Mouse (Mus musculus): Measurements from ENCODE around the gene Vsig2.
A peak's percentile ranks its signal among the peaks of the same experiment; 100 is the strongest.

The Vsig2 gene

DNA sequence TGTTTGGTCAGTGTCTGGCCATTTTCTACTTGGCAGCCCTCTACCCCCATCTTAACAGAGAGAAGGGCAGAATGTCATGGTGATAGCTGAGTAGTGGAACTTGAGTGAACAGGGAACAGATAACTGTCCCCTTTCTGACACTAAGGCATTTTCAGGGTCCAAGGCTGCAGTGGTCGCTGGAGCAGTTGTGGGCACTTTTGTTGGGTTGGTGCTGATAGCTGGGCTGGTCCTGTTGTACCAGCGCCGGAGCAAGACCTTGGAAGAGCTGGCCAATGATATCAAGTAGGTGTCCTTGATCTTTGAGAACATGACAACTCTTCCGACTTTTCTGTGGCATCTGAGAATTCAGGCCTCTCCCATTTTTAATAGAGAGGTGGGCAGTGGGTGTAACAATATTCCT lies 2.2 kb upstream of the Vsig2 start:
- DNase-seq (ENCODE audit: low spot score) = no peak

DNA sequence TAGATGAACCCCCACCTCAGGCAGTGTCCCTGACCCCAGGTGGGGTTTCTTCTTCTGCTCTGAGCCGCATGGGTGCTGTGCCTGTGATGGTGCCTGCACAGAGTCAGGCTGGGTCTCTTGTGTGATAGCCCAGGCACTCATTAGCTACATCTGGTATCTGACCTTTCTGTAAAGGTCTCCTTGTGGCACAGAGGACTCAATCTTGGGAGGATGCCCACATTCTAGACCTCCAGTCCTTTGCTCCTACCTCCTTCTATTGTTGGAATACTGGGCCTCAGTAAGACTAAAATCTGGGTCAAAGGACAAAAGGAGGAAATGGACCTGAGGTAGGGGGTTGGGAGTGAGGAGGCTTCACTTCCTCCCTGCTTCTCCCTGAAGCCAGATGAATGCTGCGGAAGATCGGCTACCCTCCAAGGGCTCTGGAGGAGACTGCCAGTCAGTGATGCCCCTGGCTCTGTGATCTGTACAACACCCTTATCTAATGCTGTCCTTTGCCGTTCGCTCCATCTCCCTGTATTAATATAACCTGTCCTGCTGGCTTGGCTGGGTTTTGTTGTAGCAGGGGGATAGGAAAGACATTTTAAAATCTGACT lies 1.3 kb upstream of the Vsig2 start:
- DNase-seq (ENCODE audit: low spot score) = no peak

DNA sequence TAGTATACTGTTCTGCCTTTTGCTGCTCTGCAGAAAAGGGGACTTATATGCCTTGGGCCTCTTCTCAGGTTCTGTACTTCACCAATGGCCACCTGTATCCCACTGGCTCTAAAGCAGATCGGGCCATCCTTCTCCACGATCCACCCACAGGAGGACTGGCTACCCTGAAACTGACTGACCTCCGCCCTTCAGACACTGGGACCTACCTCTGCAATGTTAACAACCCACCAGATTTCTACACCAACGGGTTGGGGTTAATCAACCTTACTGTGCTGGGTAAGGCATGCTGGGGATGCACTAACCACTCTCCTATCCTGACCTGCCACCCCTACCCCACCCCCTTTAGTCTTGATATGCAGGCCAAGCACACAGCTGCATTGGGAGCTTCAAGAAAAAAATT lies 1.2 kb downstream of the Vsig2 start:
- DNase-seq (ENCODE audit: low spot score) = no peak

DNA sequence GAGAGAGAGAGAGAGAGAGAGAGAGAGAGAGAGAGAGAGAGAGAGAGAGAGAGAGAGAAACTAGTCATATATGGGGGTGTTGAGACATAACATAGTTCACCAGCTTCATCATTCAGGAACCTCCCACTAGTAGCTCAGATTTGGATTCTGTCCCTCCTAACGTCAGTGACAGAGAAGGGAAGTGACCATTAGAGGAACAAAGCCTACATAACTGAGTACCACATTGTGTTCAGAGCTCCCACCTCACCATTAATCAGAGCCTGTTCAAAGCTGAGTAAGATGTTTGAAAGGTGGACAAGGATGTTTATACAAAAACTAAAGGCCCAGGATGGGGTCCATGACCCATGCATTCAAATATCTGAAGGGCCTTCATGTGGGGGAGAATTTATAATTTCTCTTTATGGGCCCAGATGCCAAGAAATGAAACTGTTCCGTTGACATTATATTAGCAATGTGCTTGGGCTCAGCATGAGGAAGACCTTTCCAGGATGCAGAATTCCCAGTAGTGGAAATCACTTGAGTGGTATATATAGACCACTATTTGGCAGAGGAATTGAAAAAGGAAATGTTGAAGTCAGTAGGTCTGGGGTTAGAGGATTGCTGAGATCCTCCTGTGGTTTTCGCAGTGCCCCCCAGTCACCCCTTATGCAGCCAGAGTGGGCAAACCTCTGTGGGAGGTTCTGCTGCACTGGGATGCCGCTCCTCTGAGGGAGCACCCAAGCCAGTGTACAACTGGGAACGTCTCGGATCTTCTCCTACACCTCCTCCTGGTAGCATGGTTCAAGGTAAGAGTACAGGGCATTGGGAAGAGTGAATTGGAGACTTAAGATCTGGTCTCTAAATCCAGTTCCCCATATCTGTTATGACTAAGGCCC lies 1.9 kb downstream of the Vsig2 start:
- no peak for DNase-seq (ENCODE audit: low spot score)

DNA sequence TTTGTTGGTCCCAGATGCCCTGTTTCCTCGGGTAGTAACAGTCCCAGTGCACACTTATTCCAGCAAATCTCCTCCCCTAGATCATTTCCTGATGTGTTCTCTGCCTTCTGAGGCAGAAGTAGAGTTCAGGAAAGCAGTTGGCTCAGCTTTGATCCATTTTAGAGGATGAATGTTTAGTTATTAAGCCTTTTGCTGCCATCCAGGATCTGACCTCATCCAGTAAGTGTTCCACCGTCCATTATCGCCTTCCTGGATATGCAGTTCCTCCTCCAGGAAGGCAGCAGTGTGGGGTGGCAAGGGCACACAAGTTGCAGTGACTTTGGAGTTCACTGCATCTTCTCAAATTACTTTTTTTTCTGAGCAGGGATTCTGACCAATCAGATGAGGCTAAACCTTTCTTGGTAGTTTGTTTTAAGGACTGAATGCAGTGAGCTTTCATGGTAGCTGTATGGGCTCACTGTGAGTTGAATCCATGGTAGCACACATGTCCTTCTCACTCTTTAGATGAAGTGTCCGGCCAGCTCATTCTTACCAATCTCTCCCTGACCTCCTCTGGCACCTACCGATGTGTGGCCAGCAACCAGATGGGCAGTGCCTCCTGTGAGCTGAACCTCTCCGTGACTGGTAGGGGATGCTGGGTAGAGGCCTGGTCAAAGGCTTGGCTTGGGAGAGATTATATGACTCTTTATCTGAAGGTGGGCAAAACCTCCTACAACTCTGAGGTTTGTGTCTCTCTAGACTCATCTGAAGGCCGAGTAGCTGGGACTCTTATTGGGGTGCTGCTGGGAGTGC lies 3.0 kb downstream of the Vsig2 start:
- no peak for DNase-seq (ENCODE audit: low spot score)

DNA sequence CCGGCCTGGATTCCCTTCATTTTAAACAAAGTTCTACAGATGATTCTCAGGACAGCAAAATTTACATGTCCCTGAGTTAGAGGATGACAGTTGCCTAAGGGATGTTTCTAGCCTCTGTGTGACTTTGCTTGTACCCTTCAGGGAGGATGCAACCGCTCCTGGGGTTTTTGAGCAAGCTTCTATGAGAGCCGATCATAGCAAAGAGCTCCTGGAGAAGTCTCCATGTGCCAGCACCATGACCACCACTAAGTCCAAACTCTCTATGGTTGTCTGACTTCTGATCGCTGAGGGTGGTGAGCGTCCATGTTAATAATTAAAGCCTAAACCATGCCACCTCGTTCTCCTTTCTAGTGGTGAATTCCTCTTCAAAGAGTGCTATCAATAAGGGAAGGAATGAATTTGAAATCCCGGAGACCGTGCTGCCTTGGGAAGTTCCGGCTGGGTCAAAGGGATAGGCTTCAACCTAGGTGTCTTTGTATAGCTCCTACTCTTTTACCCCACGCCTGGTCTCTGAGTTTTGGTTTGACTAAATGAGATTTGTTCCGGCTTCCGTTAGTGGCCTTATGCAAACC lies 4.9 kb downstream of the Vsig2 start:
- DNase-seq (ENCODE audit: low spot score) = no peak

DNA sequence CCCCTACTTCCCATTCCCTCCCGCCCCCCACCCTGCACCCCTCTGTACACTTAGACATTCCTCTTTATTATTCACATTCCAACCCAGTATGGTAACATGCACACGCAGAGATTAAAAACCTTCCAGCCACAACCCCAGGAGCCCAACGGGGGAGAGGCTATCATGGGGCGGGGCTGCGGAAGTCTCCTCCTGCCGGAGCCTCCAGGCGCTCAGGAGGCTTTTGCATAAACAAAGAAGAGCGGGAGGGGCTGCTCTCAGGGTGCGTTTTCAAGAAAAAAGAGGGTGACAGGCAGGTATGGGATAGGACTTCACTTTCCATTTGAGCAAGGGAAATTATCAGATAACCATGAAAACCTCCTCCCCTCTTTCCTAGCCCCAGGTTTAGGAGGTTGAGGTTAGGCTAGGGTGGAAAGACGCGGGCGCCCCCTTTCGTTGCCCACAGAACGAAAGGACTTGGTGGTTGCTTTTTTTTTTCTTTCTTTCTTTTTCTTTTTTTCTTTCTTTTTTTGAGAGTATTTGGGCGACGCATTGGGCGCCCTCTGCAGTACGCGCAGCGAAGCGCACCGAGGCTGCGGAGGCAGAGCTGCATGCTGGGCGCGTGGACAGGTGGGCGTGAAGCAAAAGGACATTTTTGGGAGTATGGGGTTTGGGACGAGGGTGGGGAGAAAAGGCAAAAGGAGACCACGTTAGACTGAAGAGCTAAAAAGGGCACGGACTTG lies 5.6 kb downstream of the Vsig2 start:
- peak; percentile 47 for DNase-seq (ENCODE audit: low spot score)

DNA sequence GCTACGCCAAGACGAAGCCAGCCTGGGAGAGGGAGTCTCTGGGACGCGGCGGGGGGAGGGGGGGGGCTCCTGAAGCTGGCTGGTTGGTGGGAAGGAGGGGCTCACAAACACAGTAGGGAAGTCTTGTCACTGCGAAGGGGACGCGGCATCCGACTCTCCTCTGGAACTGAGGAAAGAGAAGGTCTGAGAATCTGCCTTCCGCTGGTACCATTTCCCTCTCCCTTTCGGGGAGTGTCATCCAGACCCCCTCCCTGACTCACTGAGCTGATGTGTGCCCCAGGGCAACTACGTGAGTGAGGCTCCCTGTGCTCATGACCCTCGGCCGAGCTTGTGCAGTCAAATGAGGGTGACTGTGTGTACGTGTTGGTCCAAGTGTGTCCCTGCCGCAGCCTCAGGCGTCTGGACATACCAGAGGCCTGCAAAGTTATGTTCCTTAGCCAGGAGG lies 6.1 kb downstream of the Vsig2 start:
- DNase-seq (ENCODE audit: low spot score) = no peak

DNA sequence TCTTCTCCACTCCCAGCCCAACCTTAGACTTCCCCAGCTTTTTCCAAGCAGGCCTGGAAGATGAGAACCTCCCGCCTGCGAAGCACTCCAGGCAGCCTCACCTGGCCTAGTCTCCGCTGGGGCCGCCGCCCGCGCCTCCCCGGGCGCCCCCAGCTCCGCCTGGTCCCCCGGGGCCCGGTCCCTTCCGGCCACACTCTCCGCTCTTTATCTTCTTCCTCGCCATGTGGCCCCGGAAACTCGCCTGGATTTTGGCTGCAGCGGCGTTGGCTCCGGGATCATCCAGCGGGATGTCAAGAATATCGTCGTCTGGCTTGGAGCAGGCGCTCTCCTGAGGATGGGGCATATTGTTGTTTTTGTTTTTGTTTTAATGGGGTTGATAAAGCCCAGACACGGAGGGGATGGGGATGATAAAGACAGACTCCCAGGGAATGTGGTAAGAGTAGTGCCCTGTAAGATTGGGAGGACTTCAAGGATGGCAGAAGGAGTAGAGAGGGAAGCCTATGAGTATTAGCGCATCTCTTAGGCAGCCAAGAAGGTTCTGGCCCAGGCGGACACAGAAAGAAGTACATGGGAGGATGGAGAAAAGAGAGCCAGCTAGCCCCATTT lies 6.9 kb downstream of the Vsig2 start:
- DNase-seq (ENCODE audit: low spot score) = no peak

DNA sequence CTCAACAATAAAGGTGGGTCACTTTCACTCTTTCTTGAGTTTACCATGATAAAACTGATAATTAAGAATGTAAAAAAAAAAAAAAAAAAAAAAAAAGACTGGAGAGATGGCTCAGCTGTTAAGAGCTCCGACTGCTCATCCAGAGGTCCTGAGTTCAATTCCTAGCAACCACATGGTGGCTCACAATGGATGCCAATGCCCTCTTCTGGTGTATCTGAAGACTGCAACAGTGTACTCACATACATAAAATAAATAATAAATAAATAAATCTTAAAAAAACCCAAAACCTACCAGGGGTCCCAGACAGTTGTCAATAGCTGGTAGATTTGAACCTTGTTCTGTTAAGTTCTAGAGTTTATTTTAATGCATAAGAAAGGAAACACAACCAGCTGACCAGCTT lies 7.8 kb downstream of the Vsig2 start:
- DNase-seq (ENCODE audit: low spot score) = no peak

DNA sequence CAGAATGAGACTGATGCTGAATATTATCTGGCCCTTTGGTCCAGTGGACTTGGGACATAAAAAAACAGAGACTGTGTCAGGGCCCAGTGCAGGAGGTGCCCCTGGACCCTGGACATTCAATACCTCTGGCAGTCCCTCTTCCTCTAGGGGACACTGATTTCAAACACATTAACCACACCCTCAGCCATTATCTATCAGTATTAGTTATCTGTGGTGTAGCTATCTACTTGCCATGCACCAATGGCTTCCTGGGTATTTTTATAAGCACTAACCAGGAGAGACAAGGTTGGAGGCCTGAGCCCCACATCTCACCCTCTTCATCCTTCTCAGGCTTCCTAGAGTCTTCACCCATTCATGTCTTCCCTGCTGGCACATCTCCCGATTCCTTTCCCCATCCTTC lies 11.4 kb downstream of the Vsig2 start:
- DNase-seq (ENCODE audit: low spot score) = no peak

DNA sequence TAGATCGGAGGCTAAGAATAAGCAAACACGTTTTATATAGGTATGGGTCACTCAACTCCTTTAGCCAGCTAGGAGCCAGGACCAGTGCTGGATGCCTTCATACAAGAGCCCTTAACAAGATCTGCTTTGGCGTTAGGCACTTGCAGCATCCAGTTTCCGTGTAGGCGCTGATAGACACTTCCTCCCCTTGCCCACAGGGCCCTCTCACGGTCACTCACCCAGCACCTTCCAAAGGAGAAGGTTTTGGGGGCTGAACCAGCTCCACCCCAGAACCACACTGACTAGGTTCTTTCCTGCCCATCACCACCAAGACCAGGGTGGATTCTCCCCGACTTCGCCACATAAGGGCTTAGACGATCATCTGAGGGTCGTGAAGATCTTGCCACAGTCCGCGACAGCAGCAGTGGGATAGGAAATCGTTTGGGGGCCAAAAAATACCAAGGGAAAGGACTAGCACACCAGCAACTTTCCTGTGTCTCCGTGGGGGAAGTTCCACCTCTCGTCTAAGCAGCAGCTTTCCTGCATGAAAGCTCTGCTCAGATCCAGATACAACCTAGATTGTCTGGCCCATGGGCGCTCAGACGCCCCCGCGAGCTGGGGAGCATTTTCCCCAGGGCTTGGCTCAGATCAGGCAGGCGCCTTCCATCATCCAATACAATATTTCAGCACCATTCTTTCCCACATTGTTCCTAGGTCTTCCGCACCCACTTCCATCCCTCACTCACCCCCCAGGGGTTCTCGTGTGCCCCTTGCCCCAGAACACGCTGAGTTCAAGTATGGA lies 12.9 kb downstream of the Vsig2 start:
- no peak for DNase-seq (ENCODE audit: low spot score)

DNA sequence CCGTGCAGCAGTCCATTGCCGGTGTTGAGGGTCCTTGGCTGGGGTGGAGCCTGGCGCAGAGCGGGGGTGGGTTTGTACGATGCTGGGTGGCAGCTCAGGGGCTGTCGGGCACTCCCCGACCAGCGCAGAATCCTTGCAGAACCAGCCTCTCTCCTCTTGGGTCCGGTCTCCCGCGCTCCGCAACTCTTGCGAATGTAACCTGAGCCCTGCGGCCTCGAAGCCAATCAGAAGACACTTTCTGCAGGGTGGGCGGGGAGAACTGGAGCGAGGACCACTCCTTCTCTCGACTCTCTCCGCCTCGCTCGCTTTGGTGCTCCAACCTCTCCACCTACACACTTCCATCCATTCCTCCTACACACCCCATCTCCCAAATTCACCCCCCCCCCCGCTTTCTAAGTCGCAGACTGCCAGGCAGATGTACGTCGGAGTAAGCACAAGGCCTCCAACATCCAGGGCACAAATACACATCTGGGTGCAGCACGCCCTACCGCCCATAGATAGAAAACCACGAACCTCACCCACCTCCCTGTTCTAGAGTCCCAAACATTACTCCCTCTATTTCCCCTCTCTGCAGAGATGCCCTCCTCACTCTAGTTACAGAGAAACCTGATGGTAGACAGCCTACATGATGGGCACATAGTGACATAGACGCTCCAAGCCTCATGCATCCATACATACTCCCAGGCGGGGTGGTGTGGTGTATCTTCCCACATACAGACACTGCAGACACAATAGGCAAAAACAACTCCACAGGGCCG lies 13.7 kb downstream of the Vsig2 start, which contains the start of gene Nrgn:
Gene Nrgn, minus strand, starts transcription at position 369 of the 758 bp plus-strand sequence.
- peak; percentile 79 for DNase-seq (ENCODE audit: low spot score)

DNA sequence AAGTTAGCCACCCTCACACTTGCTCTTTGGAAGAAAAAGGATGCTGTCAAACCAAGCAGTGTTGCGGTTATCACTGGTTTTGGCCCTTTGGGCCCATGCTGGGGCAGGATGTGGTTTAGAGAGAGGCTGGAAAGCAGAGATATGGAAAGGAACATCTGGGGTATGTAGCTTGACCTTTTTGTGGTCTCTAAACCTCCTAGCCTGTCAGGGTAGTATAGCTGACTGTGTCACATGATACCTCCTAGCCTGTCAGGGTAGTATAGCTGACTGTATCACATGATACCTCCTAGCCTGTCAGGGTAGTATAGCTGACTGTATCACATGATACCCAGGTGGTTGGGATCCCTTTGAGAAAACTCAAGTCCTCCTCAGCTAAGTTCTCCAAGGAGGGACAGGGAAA lies 15.2 kb downstream of the Vsig2 start:
- no peak for DNase-seq (ENCODE audit: low spot score)

DNA sequence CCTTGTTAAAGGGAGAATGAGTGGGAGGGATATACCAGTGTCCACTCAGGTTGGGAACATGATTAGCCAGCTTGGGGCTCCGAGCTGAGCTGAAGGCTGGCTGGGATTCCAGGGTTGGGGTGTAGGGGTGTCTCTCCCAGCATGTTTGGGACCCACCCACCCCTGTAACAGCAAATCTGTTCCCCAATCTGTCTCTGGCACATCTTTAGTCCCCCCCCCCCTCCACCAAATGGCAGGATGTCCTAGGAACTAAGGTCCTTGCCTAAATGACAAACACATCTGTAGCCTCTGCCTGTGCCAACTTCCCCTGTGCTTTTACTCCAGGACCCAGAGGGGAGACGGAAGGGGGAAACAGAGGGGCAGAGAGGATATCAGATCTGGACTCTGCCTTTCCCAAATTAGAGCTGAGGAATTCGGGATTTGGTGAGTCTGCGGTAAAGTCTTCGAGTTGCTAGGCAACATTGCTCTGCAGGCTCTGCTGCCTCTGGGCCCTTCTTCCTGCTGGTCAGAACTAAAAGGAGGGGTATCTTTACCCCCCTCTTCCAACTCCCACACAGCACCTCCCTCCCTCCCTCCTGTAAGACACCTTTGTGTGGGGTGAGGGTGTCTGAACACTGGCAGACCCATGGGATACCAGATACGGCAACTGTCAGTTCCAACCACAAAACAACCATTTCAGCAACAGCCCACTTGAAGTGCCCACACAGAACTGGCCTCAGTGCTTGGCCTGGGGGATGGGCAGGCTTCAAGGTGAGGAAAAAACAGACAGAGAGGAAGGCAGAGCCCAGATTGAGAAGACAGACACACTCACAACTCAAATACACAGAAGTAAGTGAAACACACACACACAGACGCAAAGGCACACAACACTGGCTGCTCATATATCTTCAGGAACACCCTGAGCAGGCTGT lies 16.0 kb downstream of the Vsig2 start, which contains the start of gene Siae:
Gene Siae, plus strand, starts transcription at position 861 of the 911 bp plus-strand sequence.
- no peak for DNase-seq (ENCODE audit: low spot score)

DNA sequence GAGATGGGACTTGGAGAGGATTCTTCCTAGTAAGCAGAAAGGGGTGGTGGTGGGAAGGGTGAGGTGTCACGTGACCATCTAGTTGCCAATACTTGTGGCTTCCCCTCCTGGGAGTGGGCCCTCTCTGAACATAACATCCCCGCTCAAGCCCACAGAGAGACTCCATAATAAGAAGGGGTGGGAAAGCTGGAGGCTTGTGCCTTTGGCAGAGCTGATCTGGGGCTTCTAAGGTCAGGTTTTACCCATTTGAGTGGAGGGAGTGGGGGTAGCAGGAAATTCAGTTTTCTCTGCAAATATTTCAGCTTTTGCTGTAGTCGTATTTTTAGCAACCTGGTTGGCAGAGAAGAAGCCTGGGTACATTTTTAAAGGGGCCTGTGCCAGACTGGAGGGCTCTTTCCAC lies 17.3 kb downstream of the Vsig2 start:
- DNase-seq (ENCODE audit: low spot score) = no peak

DNA sequence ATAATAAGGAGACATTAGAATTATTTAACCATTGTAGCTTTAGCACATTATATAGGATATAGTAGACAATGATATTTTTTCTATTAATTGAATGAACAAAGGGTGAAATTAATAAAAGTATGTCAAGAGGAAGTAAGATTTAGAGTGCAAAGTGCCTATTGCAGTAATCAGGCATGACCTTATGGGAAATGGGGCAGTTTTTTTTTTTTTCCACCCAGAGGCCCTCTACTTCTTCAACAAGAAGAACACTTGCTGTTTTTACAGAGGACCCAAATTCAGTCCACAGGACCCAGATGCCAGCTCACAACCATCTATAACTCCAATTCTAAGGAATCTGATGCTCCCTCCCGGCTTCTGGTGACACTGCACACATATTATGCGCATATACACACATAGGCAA lies 21.6 kb downstream of the Vsig2 start:
- no peak for DNase-seq (ENCODE audit: low spot score)

DNA sequence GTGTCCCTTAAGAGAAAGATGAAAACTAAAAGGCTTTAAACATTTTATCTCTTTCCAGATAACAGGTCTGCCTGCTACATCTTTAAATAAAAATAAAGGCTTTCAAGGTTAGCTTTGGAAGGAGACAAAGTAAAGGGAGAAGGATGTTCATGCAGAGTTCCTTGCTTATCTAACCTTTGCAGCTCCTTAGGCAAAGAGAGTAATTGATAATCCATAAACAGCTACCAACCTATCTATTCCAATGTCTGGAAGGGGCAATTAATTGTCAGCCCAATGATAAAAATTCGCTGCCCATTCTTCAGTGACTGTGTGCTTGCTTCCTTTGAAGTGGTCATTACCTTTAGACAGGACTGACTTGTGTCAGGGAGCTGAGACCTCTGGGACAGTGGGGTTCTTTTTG lies 24.8 kb downstream of the Vsig2 start:
- DNase-seq (ENCODE audit: low spot score) = no peak

DNA sequence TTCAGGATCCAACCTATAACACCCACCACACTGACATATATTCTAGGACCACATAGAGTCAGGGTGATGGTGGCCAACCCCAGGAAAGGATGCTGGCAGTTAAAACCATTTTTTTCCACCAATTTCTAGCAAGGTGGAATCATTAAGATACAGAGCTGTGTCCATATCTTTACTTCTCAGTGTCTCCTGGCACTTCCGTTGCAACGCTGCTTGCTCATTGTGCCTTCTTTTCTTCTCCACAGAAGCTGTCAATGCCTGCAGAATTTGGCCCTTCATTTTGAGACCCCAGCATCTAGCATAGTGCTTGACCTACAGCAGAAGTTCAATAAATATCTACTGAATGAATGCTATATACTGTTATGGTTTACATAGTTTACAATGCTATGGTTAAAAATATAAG lies 28.0 kb downstream of the Vsig2 start:
- DNase-seq (ENCODE audit: low spot score) = no peak
